Mouse (Mus musculus) heart, adult 2 months (tissue): Measurements from ENCODE around the gene Ttc16. TPM values are rescaled to one million over a fixed set of nuclear protein-coding genes. Genes with fewer than 3 reads are reported as not detected.

Experiments used
- DNase-seq, 2 experiments: peaks; one replicate each; pipeline ENCODE4 v3.0.0; 2021
- H3K27ac ChIP-seq: fragments of 200-600 bp; 2 replicates; pipeline ENCODE4 v1.8.1; 2022
- H3K27me3 ChIP-seq: fragments of 200-500 bp; 2 replicates; pipeline ENCODE4 v1.6.1; 2012; ENCODE audit warnings: mild to moderate bottlenecking, low read length, inconsistent platforms, mixed read lengths; ENCODE audit not compliant: control insufficient read depth, insufficient read depth
- H3K36me3 ChIP-seq: fragments of 200-500 bp; 2 replicates; pipeline ENCODE4 v1.6.1; 2012; ENCODE audit warnings: low read length, inconsistent platforms; ENCODE audit not compliant: control insufficient read depth, insufficient read depth
- H3K4me1 ChIP-seq: fragments of 200-500 bp; 2 replicates; pipeline ENCODE4 v1.6.1; 2011; ENCODE audit warnings: low read length; ENCODE audit not compliant: control insufficient read depth, insufficient read depth
- H3K4me3 ChIP-seq: fragments of 200-600 bp; 2 replicates; pipeline ENCODE4 v1.8.1; 2022
- H3K79me2 ChIP-seq: fragments of 200-500 bp; replicated peaks from 2 replicates; pipeline ENCODE4 v1.6.1; 2012; ENCODE audit warnings: mild to moderate bottlenecking, inconsistent platforms, low read length, moderate library complexity, mixed read lengths; ENCODE audit not compliant: control insufficient read depth, insufficient read depth
- H3K9ac ChIP-seq: fragments of 200-500 bp; 2 replicates; pipeline ENCODE4 v1.6.1; 2012; ENCODE audit warnings: low read depth, mild to moderate bottlenecking, control low read depth, inconsistent platforms, low read length, mixed read lengths
- CTCF ChIP-seq: fragments of 200-600 bp; IDR thresholded peaks from 2 replicates; pipeline ENCODE4 v1.8.1; 2022; ENCODE audit warnings: antibody characterized with exemption, mild to moderate bottlenecking, moderate library complexity
- EP300 ChIP-seq: fragments of 200-500 bp; IDR thresholded peaks from 2 replicates; pipeline ENCODE4 v1.6.1; 2011; ENCODE audit warnings: low read depth, low read length, control low read depth; ENCODE audit not compliant: insufficient read depth
- POLR2A ChIP-seq: fragments of 200-500 bp; IDR thresholded peaks from 2 replicates; pipeline ENCODE4 v1.6.1; 2011; ENCODE audit warnings: mild to moderate bottlenecking, low read depth, low read length, control low read depth; ENCODE audit not compliant: insufficient read depth
- WGBS: fragments of 180-500 bp; shearing (Covaris S2); methylation state at CpG from one replicate; pipeline ENCODE4 v1.1.7; 2018; 5-methylcytosine and 5-hydroxymethylcytosine counted together
- intact Hi-C: fragments of 180-260 bp; cut with DNase I; formaldehyde crosslinking; loops from one replicate; pipeline ENCODE4 v1.15.1; 2025
- polyA plus RNA-seq: library from polyadenylated mRNA; depleted of rRNA; stranded (reverse); fragments of >200 nt; gene quantifications from 2 replicates; pipeline ENCODE4 v1.2.3, GENCODE M21; 2012
- total RNA-seq, 2 experiments: library from RNA; stranded (reverse); gene quantifications; 2 replicates each; pipeline ENCODE4 v1.2.3; 2021

Ttc16 gene
- total and polyA plus RNA-seq, 3 experiments = 0.10 to 0.98 (median 0.11) TPM

DNA sequence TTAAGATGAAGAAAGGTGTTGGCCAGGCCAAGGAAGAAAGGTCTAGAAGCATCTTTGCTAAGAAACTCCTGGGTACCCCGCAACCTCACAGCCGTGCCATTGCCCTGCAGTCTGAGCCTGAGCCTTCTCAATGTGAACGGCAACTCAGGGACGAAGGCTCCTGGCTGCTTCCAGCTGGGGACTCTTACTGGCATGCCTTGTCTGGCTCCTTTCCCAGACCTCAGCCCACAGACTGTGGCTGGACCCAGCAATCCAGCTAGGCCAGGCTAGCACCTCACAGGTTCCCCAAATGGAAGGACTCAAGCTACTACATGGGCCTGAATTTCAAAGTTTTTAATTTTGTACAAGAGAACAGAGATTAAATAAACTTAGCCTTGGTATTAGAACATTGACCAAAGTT is 13.6 kb downstream of the Ttc16 start:
- Histone ChIP-seq H3K9ac (no peak overlapping the region), H3K4me3 (no peak overlapping the region), H3K36me3 (no peaks in the 10 kb centered on the region), H3K27me3 (no peaks in the 10 kb centered on the region), H3K27ac (no peak overlapping the region), H3K4me1 (no peaks in the 10 kb centered on the region; the same call in 1 of the 2 replicates), H3K79me2 (no peaks in the 10 kb centered on the region)
- WGBS = 75% methylated on average over 4 of the region's 4 CpGs
- TF ChIP-seq EP300 (no peak), CTCF (no peak), POLR2A (no peak)
- DNase-seq = no peak
- intact Hi-C loops = no loop called here

DNA sequence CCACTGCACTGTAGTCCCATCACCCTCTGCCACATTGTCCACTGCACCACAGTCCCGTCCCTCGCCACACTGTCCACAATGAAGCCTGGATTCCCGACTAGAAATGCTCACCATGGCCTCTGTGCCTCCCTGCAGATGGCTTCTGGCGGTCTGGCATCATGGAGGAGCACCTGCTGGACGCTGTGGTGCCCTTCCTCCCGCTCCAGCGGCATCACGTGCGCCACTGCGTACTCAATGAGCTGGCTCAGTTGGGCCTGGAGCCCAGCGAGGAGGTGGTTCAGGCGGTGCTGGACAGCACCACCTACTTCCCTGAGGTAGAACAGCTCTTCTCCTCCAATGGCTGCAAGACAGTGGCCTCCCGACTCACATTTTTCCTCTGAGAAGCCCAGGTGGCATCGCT is 14.1 kb downstream of the Ttc16 start:
- WGBS = 90% methylated on average over 14 of the region's 14 CpGs

GRCm38 (mm10) chr2:32759001-32759400 is 16.4 kb downstream of the Ttc16 start:
- intact Hi-C loops = loop anchor here (5.0 kb wide), 1 partner anchor 187 kb away; the partner anchor contains the start of genes Dpm2 and Pip5kl1
- 76% methylated on average over 2 of the region's 2 CpGs for WGBS
- H3K36me3 ChIP-seq = no peaks in the 10 kb centered on the region
- DNase-seq = no peak
- H3K9ac ChIP-seq = no peak overlapping the region
- peaks cover 1% of the 10 kb centered on the region; the same call in 1 of the 2 replicates for H3K4me1 ChIP-seq
- no peaks in the 10 kb centered on the region for H3K79me2 ChIP-seq
- no peaks in the 10 kb centered on the region for H3K27me3 ChIP-seq
- TF ChIP-seq CTCF (no peak), EP300 (no peak), POLR2A (no peak)
- H3K4me3 ChIP-seq = no peak overlapping the region
- H3K27ac ChIP-seq = no peak overlapping the region

More for the DNA sequence above, 14.1 kb downstream of the Ttc16 start:
- no peaks in the 10 kb centered on the region for H3K79me2 ChIP-seq
- H3K27me3 ChIP-seq = no peaks in the 10 kb centered on the region
- peaks cover 1% of the 10 kb centered on the region; the same call in 1 of the 2 replicates for H3K4me1 ChIP-seq
- H3K27ac ChIP-seq = no peak overlapping the region
- intact Hi-C loops = no loop called here
- no peak overlapping the region for H3K9ac ChIP-seq
- no peak overlapping the region for H3K4me3 ChIP-seq
- no peak for DNase-seq
- TF ChIP-seq POLR2A (no peak), EP300 (no peak), CTCF (no peak)
- H3K36me3 ChIP-seq = no peaks in the 10 kb centered on the region

GRCm38 (mm10) chr2:32758503-32758902 is 16.9 kb downstream of the Ttc16 start:
- no peaks in the 10 kb centered on the region for H3K36me3 ChIP-seq

DNA sequence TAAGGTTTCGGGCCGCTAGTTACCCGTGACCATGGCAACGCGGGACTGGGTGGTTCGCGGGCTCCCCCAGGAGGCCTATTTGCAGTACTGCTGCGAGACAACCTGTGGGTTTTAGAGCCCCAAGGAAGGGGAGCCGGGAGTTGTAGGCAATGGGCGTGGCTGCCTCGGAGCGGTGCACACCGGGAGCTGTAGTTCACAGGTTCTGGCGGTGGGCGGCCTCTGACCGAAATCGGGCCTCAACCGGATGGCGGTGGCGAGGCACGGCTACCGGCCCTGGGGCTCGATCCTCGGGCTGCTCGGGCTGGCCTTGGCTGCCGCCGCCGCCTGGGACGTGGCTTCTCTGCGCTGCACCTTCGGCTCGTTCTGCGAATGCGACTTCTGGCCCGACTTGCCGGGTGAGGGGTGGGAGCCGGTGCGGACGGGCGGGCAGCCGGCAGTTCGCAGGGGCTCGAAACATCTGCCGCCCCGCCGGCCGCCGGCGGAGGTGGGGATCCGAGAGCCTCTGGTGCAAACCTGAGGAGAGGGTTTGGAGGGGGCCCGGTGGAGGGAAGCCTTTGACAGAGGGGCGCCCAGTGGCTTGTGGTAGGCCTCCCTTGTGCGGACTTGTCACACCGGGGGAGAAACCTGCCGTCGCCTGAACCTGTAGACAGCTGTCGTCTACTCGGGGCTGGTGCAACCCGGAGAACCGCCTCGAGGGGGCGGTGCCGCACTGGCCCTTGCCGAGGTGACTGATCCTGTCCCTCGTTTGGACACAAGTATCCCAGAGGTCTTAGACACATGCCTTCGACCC is 18.2 kb downstream of the Ttc16 start, which contains the start of gene Tor2a:
Gene Tor2a (plus strand): TSS at position 179 of the 790 bp plus-strand sequence.
- H3K4me1 ChIP-seq = peaks cover 1% of the 10 kb centered on the region; the same call in 1 of the 2 replicates
- no peaks in the 10 kb centered on the region for H3K27me3 ChIP-seq
- TF ChIP-seq POLR2A (peak; percentile 47; the same call in 1 of the 2 replicates), EP300 (peak; percentile 86), CTCF (peak; percentile 90)
- under 1% methylated on average over 65 of the region's 66 CpGs for whole genome bisulfite sequencing
- no peaks in the 10 kb centered on the region for H3K79me2 ChIP-seq
- H3K27ac ChIP-seq = peak within 1 kb of the TSS; percentile 87
- intact Hi-C loops = loop anchor here (1.0 to 5.0 kb wide), 2 partner anchors 44 to 185 kb away; partner anchors contain the start of genes Cdk9, Dpm2 and Pip5kl1
- H3K36me3 ChIP-seq = no peaks in the 10 kb centered on the region
- DNase-seq = peak; percentile 96 to 97
- peak within 1 kb of the TSS; percentile 64 for H3K4me3 ChIP-seq
- H3K9ac ChIP-seq = peak within 1 kb of the TSS; percentile 99

More at GRCm38 (mm10) chr2:32758503-32758902, 16.9 kb downstream of the Ttc16 start:
- H3K79me2 ChIP-seq = no peaks in the 10 kb centered on the region
- no peak overlapping the region for H3K27ac ChIP-seq
- 78% methylated on average over 8 of the region's 8 CpGs for WGBS
- intact Hi-C loops = loop anchor here (5.0 kb wide), 1 partner anchor 186 kb away; the partner anchor contains the start of genes Dpm2 and Pip5kl1
- no peaks in the 10 kb centered on the region for H3K27me3 ChIP-seq
- H3K9ac ChIP-seq = no peak overlapping the region
- H3K4me3 ChIP-seq = no peak overlapping the region
- H3K4me1 ChIP-seq = peaks cover 1% of the 10 kb centered on the region; the same call in 1 of the 2 replicates
- TF ChIP-seq CTCF = no peak
- no peak for TF ChIP-seq EP300
- no peak for TF ChIP-seq POLR2A
- DNase-seq = no peak
